Mouse (Mus musculus) limb, embryonic 12.5 days (tissue): ENCODE data around the gene Fgf12. TPM values are rescaled to one million over a fixed set of nuclear protein-coding genes. Genes with fewer than 3 reads are reported as not detected.
A peak's percentile ranks its signal among the peaks of the same experiment; 100 is the strongest.

Experiments used
- ATAC-seq: fragments of 200-750 bp; cut with Nextera tagmentation; 2 replicates; pipeline ENCODE4 v1.8.0; 2017; ENCODE audit warnings: low read depth, moderate TSS enrichment; ENCODE audit not compliant: insufficient number of reproducible peaks, insufficient read depth, low FRiP score, low TSS enrichment
- H3K27ac ChIP-seq: fragments of 300-500 bp; sonication (generic); 2 replicates; pipeline ENCODE4 v1.5.1; 2016; ENCODE audit warnings: mild to moderate bottlenecking, moderate library complexity
- H3K27me3 ChIP-seq: fragments of 300-500 bp; sonication (generic); 2 replicates; pipeline ENCODE4 v1.6.1; 2016; ENCODE audit warnings: mild to moderate bottlenecking, moderate library complexity
- H3K36me3 ChIP-seq: fragments of 300-500 bp; sonication (generic); 2 replicates; pipeline ENCODE4 v1.6.1; 2016; ENCODE audit warnings: mild to moderate bottlenecking, moderate library complexity
- H3K4me1 ChIP-seq: fragments of 300-500 bp; sonication (generic); replicated peaks from 2 replicates; pipeline ENCODE4 v1.6.1; 2016
- H3K4me2 ChIP-seq: fragments of 300-500 bp; sonication (generic); 2 replicates; pipeline ENCODE4 v1.6.1; 2016; ENCODE audit warnings: mild to moderate bottlenecking, moderate library complexity
- H3K4me3 ChIP-seq: fragments of 300-500 bp; sonication (generic); replicated peaks from 2 replicates; pipeline ENCODE4 v1.5.1; 2016; ENCODE audit warnings: mild to moderate bottlenecking
- H3K9ac ChIP-seq: fragments of 300-500 bp; sonication (generic); replicated peaks from 2 replicates; pipeline ENCODE4 v1.6.1; 2016; ENCODE audit warnings: mild to moderate bottlenecking, moderate library complexity
- H3K9me3 ChIP-seq: fragments of 300-500 bp; sonication (generic); 2 replicates; pipeline ENCODE4 v1.6.1; 2016; ENCODE audit warnings: mild to moderate bottlenecking, moderate library complexity
- WGBS: fragments of 180-500 bp; shearing (Covaris S2); methylation state at CpG from one replicate; pipeline ENCODE4 v1.1.7; 2016; 5-methylcytosine and 5-hydroxymethylcytosine counted together
- polyA plus RNA-seq: library from polyadenylated mRNA; unstranded; fragments of >200 nt; fragmentation: Nextera tagmentation; extraction: Ambion mirVana; gene quantifications from 2 replicates; pipeline ENCODE4 v1.2.1, GENCODE M21; 2016

Gene Fgf12
- polyA plus RNA-seq, 1 experiment from 2014 or later = 5.2 TPM

- no peak overlapping the region for H3K4me3 ChIP-seq
- H3K9me3 ChIP-seq = no peaks in the 10 kb centered on the region
- H3K4me2 ChIP-seq = no peak overlapping the region
- H3K36me3 ChIP-seq = no peaks in the 10 kb centered on the region
- peaks cover 2% of the 10 kb centered on the region for H3K4me1 ChIP-seq
- ATAC-seq = no peak
- H3K9ac ChIP-seq = no peak overlapping the region
- H3K27ac ChIP-seq = no peak overlapping the region
- no peaks in the 10 kb centered on the region for H3K27me3 ChIP-seq
- WGBS = 83% methylated on average over 9 of the region's 9 CpGs
These were observed 63.9 kb downstream of the Fgf12 start for GRCm38 (mm10) chr16:28688861-28689385.

DNA sequence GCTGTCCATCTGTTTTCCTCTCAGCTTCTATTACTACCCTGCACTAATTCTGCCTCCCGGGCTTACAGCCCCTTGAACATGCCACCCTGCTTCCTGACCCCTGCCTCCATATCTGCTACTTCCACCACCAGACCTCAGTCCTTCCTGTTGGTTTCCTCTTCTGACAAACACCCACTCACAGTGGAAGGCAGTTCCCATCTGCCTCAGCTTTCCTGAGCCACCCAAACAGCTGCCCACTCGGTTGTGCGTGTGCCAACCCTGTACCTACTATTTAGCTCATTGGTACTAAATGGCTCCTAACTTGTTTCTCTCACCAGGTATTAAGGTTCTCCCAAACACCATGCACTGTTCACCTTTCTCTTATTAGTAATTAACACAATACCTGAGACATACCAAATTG, 71.2 kb downstream of the Fgf12 start:
- Histone ChIP-seq H3K27me3 (no peaks in the 10 kb centered on the region), H3K9ac (no peak overlapping the region), H3K36me3 (no peaks in the 10 kb centered on the region), H3K4me3 (no peak overlapping the region), H3K4me2 (no peak overlapping the region), H3K4me1 (no peaks in the 10 kb centered on the region; the same call in 1 of the 2 replicates), H3K27ac (no peak overlapping the region), H3K9me3 (no peaks in the 10 kb centered on the region)
- no peak for ATAC-seq
- WGBS = 84% methylated on average over 3 of the region's 3 CpGs

DNA sequence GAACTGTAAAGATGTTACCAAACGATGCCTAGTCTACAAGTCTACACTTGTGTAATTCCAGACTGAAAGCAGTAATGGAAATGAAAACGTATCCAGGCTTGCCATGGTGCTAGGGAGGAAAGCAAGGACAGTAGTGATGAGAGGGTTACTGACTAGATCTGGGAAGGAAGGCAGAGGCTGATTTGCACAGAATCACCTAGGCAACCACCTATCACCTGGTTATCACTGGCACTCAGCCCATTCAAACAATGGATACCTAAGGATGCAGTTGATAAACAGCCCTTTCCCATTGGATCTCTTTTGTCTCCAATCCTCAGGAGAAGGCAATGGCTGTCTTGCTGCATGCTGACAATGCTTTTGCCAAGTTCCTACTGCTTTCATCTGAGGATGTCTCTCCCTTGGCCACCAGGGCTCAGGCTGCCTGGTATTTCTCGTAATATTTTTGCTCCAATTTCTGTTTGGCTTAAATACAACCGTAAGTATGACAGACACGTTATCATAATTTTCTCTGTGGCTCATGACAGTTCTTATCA, 84.0 kb downstream of the Fgf12 start:
- H3K27me3 ChIP-seq = no peaks in the 10 kb centered on the region
- H3K4me3 ChIP-seq = no peak overlapping the region
- H3K36me3 ChIP-seq = no peaks in the 10 kb centered on the region
- no peak for ATAC-seq
- no peak overlapping the region for H3K9ac ChIP-seq
- no peaks in the 10 kb centered on the region for H3K4me1 ChIP-seq
- H3K4me2 ChIP-seq = no peak overlapping the region
- H3K9me3 ChIP-seq = no peaks in the 10 kb centered on the region
- no peak overlapping the region for H3K27ac ChIP-seq
- WGBS = 88% methylated on average over 5 of the region's 5 CpGs

DNA sequence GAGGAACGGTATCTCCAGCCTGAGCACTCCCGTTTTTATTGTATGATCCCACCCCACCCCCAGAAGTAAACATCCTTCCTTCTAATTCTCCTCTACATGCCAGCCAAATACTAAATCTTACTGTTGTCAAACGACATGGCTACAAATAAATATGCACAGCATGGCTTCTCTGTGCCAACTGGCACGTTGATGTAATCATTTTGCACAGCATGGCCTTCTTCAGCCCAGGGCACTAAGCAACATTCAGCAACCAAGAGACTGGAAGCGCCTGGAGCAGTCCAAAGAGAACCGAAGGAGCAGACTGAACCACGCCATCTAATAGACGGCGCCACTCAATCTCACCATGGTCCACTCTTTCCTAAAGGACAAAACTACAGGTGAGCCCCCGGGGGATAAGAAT, 100.2 kb downstream of the Fgf12 start:
- Histone ChIP-seq H3K27me3 (no peaks in the 10 kb centered on the region), H3K9ac (no peak overlapping the region), H3K36me3 (no peaks in the 10 kb centered on the region), H3K4me2 (no peak overlapping the region), H3K27ac (no peak overlapping the region), H3K4me1 (no peaks in the 10 kb centered on the region), H3K9me3 (no peaks in the 10 kb centered on the region), H3K4me3 (no peak overlapping the region)
- no peak for ATAC-seq
- WGBS = 88% methylated on average over 10 of the region's 10 CpGs

- 68% methylated on average over 3 of the region's 3 CpGs for WGBS
- H3K9me3 ChIP-seq = no peaks in the 10 kb centered on the region
- H3K4me3 ChIP-seq = no peak overlapping the region
- ATAC-seq = no peak
- no peaks in the 10 kb centered on the region for H3K4me1 ChIP-seq
- H3K9ac ChIP-seq = no peak overlapping the region
- H3K4me2 ChIP-seq = no peak overlapping the region
- H3K27ac ChIP-seq = no peak overlapping the region
- H3K27me3 ChIP-seq = no peaks in the 10 kb centered on the region
- no peaks in the 10 kb centered on the region for H3K36me3 ChIP-seq
These were observed 102.3 kb downstream of the Fgf12 start for GRCm38 (mm10) chr16:28650589-28650988.

- H3K27ac ChIP-seq = no peak overlapping the region
- WGBS = 88% methylated on average over 3 of the region's 3 CpGs
- no peak overlapping the region for H3K9ac ChIP-seq
- H3K36me3 ChIP-seq = no peaks in the 10 kb centered on the region
- H3K4me3 ChIP-seq = no peak overlapping the region
- H3K4me1 ChIP-seq = no peaks in the 10 kb centered on the region
- no peaks in the 10 kb centered on the region for H3K9me3 ChIP-seq
- ATAC-seq = no peak
- no peaks in the 10 kb centered on the region for H3K27me3 ChIP-seq
- H3K4me2 ChIP-seq = no peak overlapping the region
These were observed 107.8 kb downstream of the Fgf12 start for GRCm38 (mm10) chr16:28645030-28645429.

GRCm38 (mm10) chr16:28631721-28632120, 121.1 kb downstream of the Fgf12 start:
- WGBS = 71% methylated on average over 5 of the region's 5 CpGs
- Histone ChIP-seq H3K27me3 (no peaks in the 10 kb centered on the region), H3K4me2 (no peak overlapping the region), H3K9me3 (no peaks in the 10 kb centered on the region), H3K4me3 (no peak overlapping the region), H3K4me1 (no peaks in the 10 kb centered on the region), H3K36me3 (no peaks in the 10 kb centered on the region), H3K27ac (no peak overlapping the region), H3K9ac (no peak overlapping the region)
- ATAC-seq = no peak

DNA sequence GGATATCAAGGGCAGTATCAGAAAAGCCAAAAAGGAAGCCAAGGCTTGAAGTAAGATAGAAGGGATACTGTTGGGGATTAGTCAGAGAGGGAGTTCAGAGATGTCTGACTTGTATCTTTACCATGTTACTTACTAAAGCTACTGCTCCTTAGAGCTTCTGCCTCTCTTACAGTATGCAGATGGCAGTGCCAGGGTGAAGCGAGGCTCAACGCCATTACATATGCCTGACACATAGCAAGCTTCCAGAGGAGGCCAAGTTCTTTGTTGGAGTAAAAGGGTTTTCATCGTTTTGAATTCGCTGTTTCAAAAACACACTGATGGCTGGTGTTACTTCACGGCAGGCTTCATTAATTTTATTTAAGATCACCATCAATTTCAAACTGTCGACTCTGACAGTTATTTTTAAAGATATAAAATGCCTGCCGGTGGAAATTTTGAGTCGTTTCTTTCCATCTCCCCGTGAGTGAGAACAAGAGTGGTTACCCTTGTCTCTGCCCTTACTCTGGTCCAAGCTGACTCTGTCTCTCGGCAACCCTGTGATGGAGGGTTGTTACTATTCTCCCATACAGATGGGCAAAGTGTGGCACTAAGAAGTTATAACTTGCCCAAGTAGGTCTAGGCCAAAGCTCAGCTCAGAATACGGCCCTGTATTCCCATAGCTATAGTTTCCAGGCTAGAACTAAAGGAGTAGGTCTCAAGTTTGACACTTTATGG, 121.9 kb downstream of the Fgf12 start:
- H3K27me3 ChIP-seq = no peaks in the 10 kb centered on the region
- no peaks in the 10 kb centered on the region for H3K36me3 ChIP-seq
- WGBS = 81% methylated on average over 11 of the region's 11 CpGs
- no peak overlapping the region for H3K4me3 ChIP-seq
- H3K9ac ChIP-seq = no peak overlapping the region
- H3K4me2 ChIP-seq = no peak overlapping the region
- no peak for ATAC-seq
- H3K9me3 ChIP-seq = no peaks in the 10 kb centered on the region
- H3K27ac ChIP-seq = no peak overlapping the region
- H3K4me1 ChIP-seq = no peaks in the 10 kb centered on the region

GRCm38 (mm10) chr16:28626259-28626658, 126.6 kb downstream of the Fgf12 start:
- no peaks in the 10 kb centered on the region for H3K36me3 ChIP-seq
- H3K4me3 ChIP-seq = no peak overlapping the region
- H3K9me3 ChIP-seq = peaks cover 7% of the 10 kb centered on the region; the same call in 1 of the 2 replicates
- H3K9ac ChIP-seq = no peak overlapping the region
- H3K27me3 ChIP-seq = no peaks in the 10 kb centered on the region
- H3K4me2 ChIP-seq = no peak overlapping the region
- H3K27ac ChIP-seq = no peak overlapping the region
- no peak for ATAC-seq
- WGBS = 85% methylated on average over 6 of the region's 6 CpGs
- H3K4me1 ChIP-seq = no peaks in the 10 kb centered on the region

- WGBS = 66% methylated on average over 5 of the region's 5 CpGs
- no peak overlapping the region for H3K4me2 ChIP-seq
- no peaks in the 10 kb centered on the region for H3K36me3 ChIP-seq
- no peaks in the 10 kb centered on the region for H3K4me1 ChIP-seq
- ATAC-seq = no peak
- H3K4me3 ChIP-seq = no peak overlapping the region
- H3K9me3 ChIP-seq = peaks cover 7% of the 10 kb centered on the region; the same call in 1 of the 2 replicates
- H3K27me3 ChIP-seq = no peaks in the 10 kb centered on the region
- H3K9ac ChIP-seq = no peak overlapping the region
- no peak overlapping the region for H3K27ac ChIP-seq
These were observed 127.2 kb downstream of the Fgf12 start for GRCm38 (mm10) chr16:28625689-28626088.

DNA sequence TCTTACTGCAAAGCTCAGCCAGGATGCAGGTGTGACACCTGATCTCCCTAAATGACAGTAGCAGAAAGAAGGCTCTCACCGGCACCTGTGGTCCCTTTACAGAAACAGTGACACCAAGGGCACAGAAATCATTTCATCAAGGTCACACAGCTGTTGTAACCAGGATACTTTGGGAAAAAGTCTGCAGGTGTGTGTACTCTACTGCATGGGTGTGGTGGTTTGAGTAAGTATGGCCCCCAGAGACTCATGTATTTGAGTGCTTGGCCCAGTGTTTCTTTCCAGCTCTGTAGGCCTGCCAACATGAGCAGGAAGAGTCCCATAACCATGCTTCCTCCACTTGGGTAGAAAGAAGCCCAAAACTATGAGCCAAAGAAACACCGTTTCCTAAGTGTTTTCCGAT, 138.5 kb downstream of the Fgf12 start:
- 0 out of 2 replicates have a peak overlapping the region, but pooled peaks have one; percentile 7 for H3K27ac ChIP-seq
- H3K9me3 ChIP-seq = no peaks in the 10 kb centered on the region
- peaks cover 15% of the 10 kb centered on the region for H3K4me1 ChIP-seq
- H3K27me3 ChIP-seq = 0 out of 2 replicates have a peak, but pooled peaks cover 2% of the 10 kb centered on the region
- no peak overlapping the region for H3K4me2 ChIP-seq
- ATAC-seq = 0 out of 2 replicates have a peak, but pooled peaks have one; percentile 44
- no peaks in the 10 kb centered on the region for H3K36me3 ChIP-seq
- H3K4me3 ChIP-seq = no peak overlapping the region
- no peak overlapping the region for H3K9ac ChIP-seq
- WGBS = 70% methylated on average over 3 of the region's 3 CpGs
